Mouse (Mus musculus) kidney, adult 2 months (tissue): ENCODE measurements around the gene Spag4.

Source experiments
- CTCF ChIP-seq: fragments of 200-500 bp; conservative IDR thresholded peaks from 2 replicates; pipeline ENCODE4 v1.5.1; 2011; ENCODE audit warnings: low read depth, mild to moderate bottlenecking, control low read depth, low read length, moderate library complexity, mixed read lengths; ENCODE audit not compliant: insufficient read depth, insufficient read length
- POLR2A ChIP-seq: fragments of 200-500 bp; IDR thresholded peaks from one replicate; pipeline ENCODE4 v1.6.1; 2011; ENCODE audit warnings: low read depth, low read length, control low read depth

- TF ChIP-seq CTCF (no peak), POLR2A (peak; percentile 30)
These were observed 46.5 kb downstream of the Spag4 start, which contains the start of the genes Cpne1 and Rbm12 for GRCm38 (mm10) chr2:156111358-156112079.
